Mouse (Mus musculus): ENCODE results near the gene Gm28230. TPM values are rescaled to one million over a fixed set of nuclear protein-coding genes. Genes with fewer than 3 reads are reported as not detected.

Gm28230 gene
- total and polyA plus RNA-seq, 2 experiments from 2014 or later: not detected

- H3K4me3 ChIP-seq (ENCODE audit: low read depth, low read length): no peak overlapping the region
Measured at GRCm38 (mm10) chr2:74746298-74746921, 19.9 kb downstream of the Gm28230 start.

GRCm38 (mm10) chr2:74747006-74747405 lies 20.5 kb downstream of the Gm28230 start:
- no peaks in the 10 kb centered on the region for H3K36me3 ChIP-seq (ENCODE audit: insufficient read depth, low read length)
- WGBS: under 1% methylated on average over 24 of the region's 24 CpGs
- DNase-seq (ENCODE audit: low spot score): no peak
- TF ChIP-seq CTCF (IDR thresholded peaks at IDR 0.05): no peak
- no peaks in the 10 kb centered on the region for H3K9me3 ChIP-seq (ENCODE audit: low read length)
- H3K27me3 ChIP-seq (ENCODE audit: insufficient read depth, low read length): peaks cover 93% of the 10 kb centered on the region
- H3K4me1 ChIP-seq (ENCODE audit: insufficient read depth, low read length): no peaks in the 10 kb centered on the region
- H3K4me3 ChIP-seq (ENCODE audit: low read depth, low read length): no peak overlapping the region
- H3K4me2 ChIP-seq (ENCODE audit: low read depth, low read length, poor library complexity, severe bottlenecking): no peak overlapping the region
- no peak overlapping the region for H3K27ac ChIP-seq (ENCODE audit: low read depth, low read length)
- no peak overlapping the region for H3K9ac ChIP-seq (replicated peaks; ENCODE audit: low read length, poor library complexity, severe bottlenecking)
- no peak for ATAC-seq (ENCODE audit: low FRiP score)

More at GRCm38 (mm10) chr2:74746298-74746921, 19.9 kb downstream of the Gm28230 start:
- ATAC-seq (ENCODE audit: low FRiP score) (peak; percentile 38; the same call in 1 of the 2 replicates), DNase-seq (ENCODE audit: low spot score) (no peak)
- H3K36me3 ChIP-seq (ENCODE audit: insufficient read depth, low read length): no peaks in the 10 kb centered on the region
- 1% methylated on average over 58 of the region's 58 CpGs for WGBS
- H3K9me3 ChIP-seq (ENCODE audit: low read length): no peaks in the 10 kb centered on the region
- no peak for TF ChIP-seq CTCF (IDR thresholded peaks at IDR 0.05)
- peaks cover 93% of the 10 kb centered on the region for H3K27me3 ChIP-seq (ENCODE audit: insufficient read depth, low read length)
- no peak overlapping the region for H3K27ac ChIP-seq (ENCODE audit: low read depth, low read length)
- no peak overlapping the region for H3K4me2 ChIP-seq (ENCODE audit: low read depth, low read length, poor library complexity, severe bottlenecking)
- H3K9ac ChIP-seq (replicated peaks; ENCODE audit: low read length, poor library complexity, severe bottlenecking): no peak overlapping the region
- no peaks in the 10 kb centered on the region for H3K4me1 ChIP-seq (ENCODE audit: insufficient read depth, low read length)

- Histone ChIP-seq H3K9me3 (ENCODE audit: low read length) (no peaks in the 10 kb centered on the region), H3K4me3 (ENCODE audit: low read depth, low read length) (no peak overlapping the region), H3K36me3 (ENCODE audit: insufficient read depth, low read length) (no peaks in the 10 kb centered on the region), H3K4me1 (ENCODE audit: insufficient read depth, low read length) (no peaks in the 10 kb centered on the region), H3K9ac (replicated peaks; ENCODE audit: low read length, poor library complexity, severe bottlenecking) (no peak overlapping the region), H3K27me3 (ENCODE audit: insufficient read depth, low read length) (peaks cover 93% of the 10 kb centered on the region), H3K4me2 (ENCODE audit: low read depth, low read length, poor library complexity, severe bottlenecking) (no peak overlapping the region), H3K27ac (ENCODE audit: low read depth, low read length) (no peak overlapping the region)
- DNase-seq (ENCODE audit: low spot score) (no peak), ATAC-seq (ENCODE audit: low FRiP score) (no peak)
- no peak for TF ChIP-seq CTCF (IDR thresholded peaks at IDR 0.05)
- 5% methylated on average over 11 of the region's 11 CpGs for WGBS
Measured at GRCm38 (mm10) chr2:74747661-74748141, 21.2 kb downstream of the Gm28230 start.

- H3K4me1 ChIP-seq (ENCODE audit: insufficient read depth, low read length): no peaks in the 10 kb centered on the region
- H3K4me2 ChIP-seq (ENCODE audit: low read depth, low read length, poor library complexity, severe bottlenecking): no peak overlapping the region
- DNase-seq (ENCODE audit: low spot score) (no peak), ATAC-seq (ENCODE audit: low FRiP score) (no peak)
- no peaks in the 10 kb centered on the region for H3K9me3 ChIP-seq (ENCODE audit: low read length)
- WGBS: 5% methylated on average over 9 of the region's 9 CpGs
- no peak overlapping the region for H3K4me3 ChIP-seq (ENCODE audit: low read depth, low read length)
- no peak overlapping the region for H3K27ac ChIP-seq (ENCODE audit: low read depth, low read length)
- no peaks in the 10 kb centered on the region for H3K36me3 ChIP-seq (ENCODE audit: insufficient read depth, low read length)
- no peak for TF ChIP-seq CTCF (IDR thresholded peaks at IDR 0.05)
- no peak overlapping the region for H3K9ac ChIP-seq (replicated peaks; ENCODE audit: low read length, poor library complexity, severe bottlenecking)
- H3K27me3 ChIP-seq (ENCODE audit: insufficient read depth, low read length): peaks cover 90% of the 10 kb centered on the region
Measured at GRCm38 (mm10) chr2:74748436-74748995, 22.0 kb downstream of the Gm28230 start.

GRCm38 (mm10) chr2:74749337-74750121 lies 23.0 kb downstream of the Gm28230 start:
- no peak overlapping the region for H3K4me3 ChIP-seq (ENCODE audit: low read depth, low read length)
- no peaks in the 10 kb centered on the region for H3K36me3 ChIP-seq (ENCODE audit: insufficient read depth, low read length)
- no peak for TF ChIP-seq CTCF (IDR thresholded peaks at IDR 0.05)
- H3K9me3 ChIP-seq (ENCODE audit: low read length): no peaks in the 10 kb centered on the region
- H3K27ac ChIP-seq (ENCODE audit: low read depth, low read length): no peak overlapping the region
- ATAC-seq (ENCODE audit: low FRiP score) (no peak), DNase-seq (ENCODE audit: low spot score) (peak; percentile 68)
- under 1% methylated on average over 47 of the region's 47 CpGs for WGBS
- H3K9ac ChIP-seq (replicated peaks; ENCODE audit: low read length, poor library complexity, severe bottlenecking): no peak overlapping the region
- peak overlapping the region; percentile 18; the same call in 1 of the 2 replicates for H3K4me2 ChIP-seq (ENCODE audit: low read depth, low read length, poor library complexity, severe bottlenecking)
- no peaks in the 10 kb centered on the region for H3K4me1 ChIP-seq (ENCODE audit: insufficient read depth, low read length)
- peaks cover 90% of the 10 kb centered on the region for H3K27me3 ChIP-seq (ENCODE audit: insufficient read depth, low read length)
